Mouse (Mus musculus): ENCODE results near the gene Hoxb3. TPM values are rescaled to one million over a fixed set of nuclear protein-coding genes. Genes with fewer than 3 reads are reported as not detected.

The Hoxb3 gene
- total RNA-seq, 4 experiments from 2014 or later = not detected

DNA sequence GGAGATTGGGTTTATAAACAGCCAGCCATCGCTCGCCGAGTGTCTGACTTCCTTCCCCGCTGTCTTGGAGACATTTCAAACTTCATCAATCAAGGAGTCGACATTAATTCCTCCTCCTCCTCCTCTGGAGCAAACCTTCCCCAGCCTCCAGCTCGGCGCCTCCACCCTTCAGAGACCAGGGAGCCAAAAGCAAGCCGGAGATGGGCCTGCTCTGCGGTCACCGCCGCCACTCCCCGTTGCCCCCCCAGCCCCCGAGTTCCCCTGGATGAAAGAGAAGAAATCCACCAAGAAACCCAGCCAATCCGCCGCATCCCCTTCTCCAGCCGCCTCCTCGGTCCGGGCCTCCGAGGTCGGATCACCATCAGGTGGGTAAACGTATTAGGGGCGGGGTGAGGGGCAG lies 28.7 kb downstream of the Hoxb3 start:
- DNase-seq (ENCODE audit: low spot score in 2 of 2) = no peak

DNA sequence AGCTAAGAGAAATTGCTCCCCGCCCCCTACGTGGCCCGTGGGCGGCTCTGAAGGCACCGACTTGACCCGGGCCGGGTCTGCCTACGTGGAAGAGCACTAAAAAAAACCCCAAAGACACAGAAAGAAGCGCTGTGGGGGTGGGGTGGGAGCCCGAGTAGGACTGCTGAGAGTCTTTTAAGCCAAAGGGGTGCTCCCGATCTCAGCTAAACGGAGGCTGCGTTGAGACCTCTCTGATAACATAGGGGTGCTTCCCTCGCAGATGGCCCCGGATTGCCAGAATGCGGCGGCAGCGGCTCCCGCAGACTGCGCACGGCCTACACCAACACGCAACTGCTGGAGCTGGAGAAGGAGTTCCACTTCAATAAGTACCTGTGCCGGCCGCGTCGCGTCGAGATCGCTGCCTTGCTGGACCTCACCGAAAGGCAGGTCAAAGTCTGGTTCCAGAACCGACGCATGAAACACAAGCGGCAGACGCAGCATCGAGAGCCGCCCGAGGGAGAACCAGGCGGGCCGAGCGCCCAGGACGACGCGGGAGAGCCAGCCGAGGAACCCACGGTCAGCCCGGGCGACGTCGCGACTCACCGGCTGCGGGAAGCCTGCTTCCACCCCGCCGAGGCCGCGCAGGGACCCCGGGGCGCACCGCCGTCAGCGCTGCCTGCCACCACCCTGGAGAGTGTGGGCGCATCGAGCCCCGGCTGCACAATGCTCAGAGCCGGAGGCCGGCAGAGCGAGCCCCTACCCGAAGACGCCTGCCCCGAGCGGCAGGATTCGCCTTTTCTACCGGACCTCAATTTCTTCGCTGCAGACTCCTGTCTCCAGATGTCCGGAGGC lies 29.8 kb downstream of the Hoxb3 start:
- no peak for DNase-seq (ENCODE audit: low spot score in 2 of 2)

DNA sequence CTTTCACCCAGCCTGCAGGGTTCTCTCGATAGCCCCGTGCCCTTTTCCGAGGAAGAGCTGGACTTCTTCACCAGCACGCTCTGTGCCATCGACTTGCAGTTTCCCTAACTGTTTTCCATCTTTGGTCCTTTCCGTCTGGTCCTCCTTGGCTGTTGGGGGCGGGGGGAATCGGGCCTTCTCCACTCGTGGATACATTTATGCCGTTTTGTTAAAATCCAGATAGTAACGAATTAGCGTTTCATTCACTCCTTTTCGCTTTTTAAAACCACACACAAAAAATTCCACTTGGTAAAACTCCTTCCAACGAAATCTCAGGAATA lies 30.4 kb downstream of the Hoxb3 start:
- DNase-seq (ENCODE audit: low spot score in 2 of 2) = no peak

DNA sequence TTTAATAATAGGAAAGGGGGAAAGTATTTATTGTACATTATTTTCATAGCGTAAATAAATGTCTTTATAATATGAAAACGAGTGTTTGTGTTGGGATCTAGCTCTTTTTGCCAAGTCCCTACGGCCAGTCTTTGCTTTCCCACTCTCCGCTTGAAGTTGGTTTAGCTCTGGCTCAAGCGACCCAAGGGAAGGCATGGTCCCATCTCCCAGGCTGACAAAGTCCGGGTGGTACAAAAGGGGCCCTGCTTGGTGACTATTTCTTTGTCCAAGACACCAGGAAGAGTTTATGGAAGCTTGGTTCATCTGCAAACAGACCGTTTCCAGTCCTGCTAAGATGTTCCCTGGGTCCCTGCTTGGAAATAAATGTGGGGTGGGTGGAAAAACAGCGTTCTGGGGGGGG lies 30.8 kb downstream of the Hoxb3 start:
- DNase-seq (ENCODE audit: low spot score in 2 of 2) = no peak

DNA sequence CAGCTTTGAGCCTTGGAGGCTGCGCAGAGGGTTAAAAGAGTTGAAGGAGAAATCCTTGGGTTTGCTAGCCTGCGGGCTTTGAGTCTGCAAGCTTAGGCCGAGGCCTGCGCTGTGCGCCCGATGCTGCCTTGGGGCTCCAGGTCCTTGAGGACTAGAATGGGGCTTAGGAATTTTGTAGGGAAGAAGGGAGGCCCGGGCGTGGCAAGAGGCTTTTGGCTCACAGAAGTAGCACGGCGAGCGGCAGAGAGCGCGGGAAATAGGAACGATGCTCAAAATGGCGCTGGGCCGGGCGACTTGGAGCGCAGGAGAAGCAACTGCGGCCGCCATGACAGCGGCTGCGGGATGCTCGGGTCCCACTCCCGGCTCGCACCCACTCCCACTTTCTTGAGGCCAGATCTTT lies 31.2 kb downstream of the Hoxb3 start:
- no peak for DNase-seq (ENCODE audit: low spot score in 2 of 2)

DNA sequence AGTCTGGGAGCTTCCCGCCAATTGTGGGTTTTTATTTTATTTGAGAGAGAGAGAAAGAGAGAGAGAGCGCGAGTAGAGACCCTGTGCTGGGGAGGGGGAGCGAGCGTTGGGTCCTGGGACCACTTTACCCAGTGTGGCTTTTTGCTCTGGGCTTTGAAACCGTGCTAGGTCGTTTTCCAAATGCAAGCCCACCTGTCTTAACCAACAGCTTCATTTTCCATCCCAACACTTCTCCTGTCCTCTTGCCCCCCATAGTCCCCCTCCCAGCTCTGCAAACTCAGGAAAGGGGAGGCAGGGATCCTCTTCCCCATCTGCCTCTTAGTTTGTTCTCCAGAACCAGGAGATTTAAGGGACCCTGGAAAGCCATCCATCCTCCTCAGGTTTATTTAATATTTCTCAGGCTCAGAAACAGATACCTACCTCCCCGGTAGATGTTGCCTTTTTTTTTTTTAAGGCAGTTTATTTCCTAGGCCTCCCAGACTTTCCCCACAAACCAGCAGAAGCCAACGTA lies 31.7 kb downstream of the Hoxb3 start:
- DNase-seq (ENCODE audit: low spot score in 2 of 2) = no peak

DNA sequence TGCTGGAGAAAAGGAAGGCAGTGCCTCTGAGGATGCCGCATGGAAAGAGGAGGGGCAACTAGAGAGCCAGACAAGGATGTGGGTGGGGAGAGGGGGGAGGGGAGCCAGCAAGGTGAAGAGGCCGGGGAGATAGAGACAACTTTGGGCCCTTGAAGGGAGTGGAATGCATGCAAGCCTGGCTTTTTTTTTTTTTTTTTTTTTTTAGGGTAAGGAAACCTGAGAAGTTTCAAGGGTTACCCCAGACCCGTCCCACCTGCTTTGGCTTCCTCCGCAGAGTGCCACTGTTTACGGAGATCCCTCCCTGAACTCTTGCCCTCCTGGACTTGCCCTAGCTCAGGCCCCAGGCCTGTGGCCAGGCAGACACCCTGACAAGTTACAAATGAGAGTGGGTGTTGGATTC lies 40.7 kb downstream of the Hoxb3 start:
- DNase-seq (ENCODE audit: low spot score in 2 of 2) = no peak

DNA sequence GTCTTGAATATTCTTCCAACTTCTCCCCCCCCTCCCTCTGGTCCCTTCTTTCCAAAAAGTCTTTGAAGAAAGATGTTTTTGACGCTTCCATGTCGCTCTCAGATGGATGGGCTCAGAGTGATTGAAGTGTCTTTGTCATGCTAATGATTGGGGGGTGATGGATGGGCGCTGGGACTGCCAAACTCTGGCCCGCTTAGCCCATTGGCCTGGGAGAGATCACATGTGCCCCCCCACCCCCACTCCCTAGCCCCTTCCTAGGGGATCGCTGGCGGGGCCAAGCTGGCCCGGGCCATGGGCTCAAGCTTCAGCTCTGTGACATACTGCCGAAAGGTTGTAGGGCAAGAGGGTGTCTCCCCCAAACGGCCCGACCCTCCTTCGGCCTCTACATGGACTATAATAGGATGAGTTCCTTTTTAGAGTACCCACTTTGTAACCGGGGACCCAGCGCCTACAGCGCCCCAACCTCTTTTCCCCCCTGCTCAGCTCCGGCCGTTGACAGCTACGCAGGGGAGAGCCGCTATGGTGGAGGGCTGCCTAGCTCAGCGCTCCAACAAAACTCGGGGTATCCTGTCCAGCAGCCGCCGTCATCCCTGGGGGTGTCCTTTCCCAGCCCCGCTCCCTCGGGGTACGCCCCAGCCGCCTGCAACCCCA lies 42.4 kb downstream of the Hoxb3 start, which contains the start of gene Hoxb1:
Hoxb1 (plus strand) TSS at position 312 of the 651 bp plus-strand sequence.
- no peak for DNase-seq (ENCODE audit: low spot score in 2 of 2)

DNA sequence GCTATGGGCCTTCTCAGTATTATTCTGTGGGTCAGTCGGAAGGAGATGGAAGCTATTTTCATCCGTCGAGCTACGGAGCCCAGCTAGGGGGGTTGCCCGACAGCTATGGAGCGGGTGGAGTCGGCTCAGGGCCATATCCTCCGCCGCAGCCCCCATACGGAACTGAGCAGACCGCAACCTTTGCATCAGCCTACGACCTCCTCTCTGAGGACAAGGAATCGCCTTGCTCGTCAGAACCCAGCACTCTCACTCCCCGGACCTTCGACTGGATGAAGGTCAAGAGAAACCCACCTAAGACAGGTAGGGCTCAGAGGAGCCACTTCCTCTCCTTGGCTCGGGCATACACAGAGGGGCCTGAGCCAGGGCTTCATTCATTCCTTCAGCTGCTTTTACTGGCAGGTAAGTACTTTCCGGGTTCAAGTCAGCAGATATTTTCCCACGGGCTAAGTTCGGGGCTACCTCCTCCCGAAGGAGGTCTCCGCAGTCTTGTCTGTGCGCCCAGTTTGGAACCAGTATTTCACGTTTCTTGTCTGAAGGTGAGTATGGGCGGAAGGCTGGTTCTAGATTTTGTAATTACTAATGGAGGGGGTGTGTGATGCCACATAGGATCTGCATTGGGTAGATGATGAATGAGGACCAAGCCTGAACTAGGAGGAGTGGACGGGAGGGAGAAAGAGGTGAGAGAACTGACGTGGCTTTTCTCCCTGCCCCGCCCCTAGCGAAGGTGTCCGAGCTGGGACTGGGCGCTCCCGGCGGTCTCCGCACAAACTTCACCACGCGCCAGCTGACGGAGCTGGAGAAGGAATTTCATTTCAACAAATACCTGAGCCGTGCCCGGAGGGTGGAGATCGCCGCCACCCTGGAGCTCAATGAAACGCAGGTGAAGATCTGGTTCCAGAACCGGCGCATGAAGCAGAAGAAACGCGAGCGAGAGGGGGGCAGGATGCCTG lies 43.2 kb downstream of the Hoxb3 start:
- no peak for DNase-seq (ENCODE audit: low spot score in 2 of 2)

DNA sequence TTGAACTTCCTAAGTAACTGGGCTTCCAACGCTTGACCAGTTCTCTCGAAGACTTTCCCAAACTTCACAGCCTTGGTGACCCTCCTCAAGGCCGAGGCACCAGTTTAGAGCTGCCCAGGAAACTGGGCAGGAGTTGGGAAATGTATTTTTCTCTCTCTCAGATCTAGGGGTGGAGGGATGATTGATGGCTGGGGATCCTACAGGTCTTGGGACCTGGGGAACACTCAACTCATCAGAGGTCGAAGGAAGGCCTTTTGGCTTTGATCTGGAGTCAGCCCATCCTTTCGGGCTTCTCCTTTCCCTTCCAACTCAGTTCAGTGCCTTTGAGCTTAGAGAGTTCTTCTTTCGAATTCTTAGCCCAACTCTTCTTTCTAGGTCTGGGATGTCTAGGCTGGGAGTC lies 44.0 kb downstream of the Hoxb3 start:
- DNase-seq (ENCODE audit: low spot score in 2 of 2) = no peak

DNA sequence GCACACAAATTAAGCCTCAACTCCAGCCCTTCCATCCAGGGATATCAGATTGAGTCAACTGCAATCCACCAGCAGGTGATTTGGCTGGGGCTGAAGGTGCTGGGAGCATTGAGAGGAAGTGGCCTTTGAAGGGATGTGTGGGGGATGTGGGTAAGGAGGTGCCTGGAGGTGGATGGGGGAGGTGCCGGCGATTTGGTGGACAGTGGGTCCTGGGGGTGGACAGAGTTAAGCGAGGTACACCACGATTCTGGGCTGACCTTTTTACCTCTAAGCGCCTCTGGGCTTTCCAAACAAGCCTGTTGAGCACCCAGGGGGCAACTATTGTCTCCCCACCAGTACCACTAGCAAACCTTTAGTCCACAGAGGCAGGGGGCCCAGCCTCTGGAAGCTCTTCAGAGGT lies 45.6 kb downstream of the Hoxb3 start:
- no peak for DNase-seq (ENCODE audit: low spot score in 2 of 2)

DNA sequence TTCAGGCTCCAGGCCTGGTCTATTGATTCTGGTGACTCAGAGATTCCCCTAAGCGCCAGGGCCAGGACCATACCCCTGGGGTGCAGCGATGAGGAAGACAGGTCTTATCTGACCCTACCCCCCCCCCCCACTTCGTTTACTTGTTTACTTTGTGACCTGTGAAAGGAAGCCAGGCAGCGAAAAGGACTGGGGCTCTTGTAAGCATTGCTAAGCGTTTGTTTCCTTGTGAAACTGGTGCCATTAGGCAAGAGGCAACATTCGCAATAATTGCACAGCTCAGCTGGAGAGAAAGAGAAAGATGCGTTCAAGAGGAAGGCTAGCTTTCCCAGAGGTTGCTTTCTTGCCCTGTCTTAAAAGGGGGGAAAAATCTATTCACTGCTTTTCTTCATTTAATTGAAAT lies 46.0 kb downstream of the Hoxb3 start:
- DNase-seq (ENCODE audit: low spot score in 2 of 2) = no peak

DNA sequence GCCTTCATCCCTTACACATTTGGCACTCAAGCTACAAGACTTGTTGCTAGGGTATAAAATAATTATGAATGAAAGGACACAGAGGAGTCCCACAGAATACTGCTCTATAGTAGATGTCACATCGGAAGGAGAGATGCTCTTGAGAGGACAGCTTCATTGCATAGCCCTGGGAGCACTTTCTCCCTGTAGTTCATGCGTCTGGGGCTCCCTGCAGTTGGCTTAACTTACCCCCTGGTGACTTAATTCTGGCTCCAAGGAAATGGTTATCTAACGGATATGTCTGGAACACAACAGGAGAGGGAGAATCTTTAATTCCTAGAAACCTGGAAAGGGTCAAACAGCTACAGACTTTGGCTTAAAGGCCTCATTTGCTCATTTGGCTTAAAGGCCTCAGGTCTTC lies 48.6 kb downstream of the Hoxb3 start:
- DNase-seq (ENCODE audit: low spot score in 2 of 2) = no peak

DNA sequence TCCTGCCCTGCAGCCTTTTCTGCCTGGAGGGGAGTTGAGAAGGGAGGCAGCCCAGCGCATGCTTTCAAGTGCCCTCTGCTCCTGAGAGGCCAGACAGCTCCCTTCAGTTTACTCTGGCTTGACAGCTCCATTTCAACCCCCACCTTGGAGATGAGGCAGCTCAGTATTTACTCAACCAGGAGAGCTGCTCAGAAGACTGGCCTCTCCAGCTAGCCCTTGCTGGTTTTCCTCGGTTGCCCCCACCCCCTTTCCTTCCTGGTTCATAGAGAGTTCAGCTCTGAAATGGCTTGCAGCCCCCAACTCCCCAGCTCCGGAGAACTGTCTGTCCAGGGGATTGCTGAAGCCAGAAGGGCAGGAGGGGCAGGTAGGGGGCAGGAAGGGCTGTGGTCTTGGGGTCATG lies 49.4 kb downstream of the Hoxb3 start:
- no peak for DNase-seq (ENCODE audit: low spot score in 2 of 2)

DNA sequence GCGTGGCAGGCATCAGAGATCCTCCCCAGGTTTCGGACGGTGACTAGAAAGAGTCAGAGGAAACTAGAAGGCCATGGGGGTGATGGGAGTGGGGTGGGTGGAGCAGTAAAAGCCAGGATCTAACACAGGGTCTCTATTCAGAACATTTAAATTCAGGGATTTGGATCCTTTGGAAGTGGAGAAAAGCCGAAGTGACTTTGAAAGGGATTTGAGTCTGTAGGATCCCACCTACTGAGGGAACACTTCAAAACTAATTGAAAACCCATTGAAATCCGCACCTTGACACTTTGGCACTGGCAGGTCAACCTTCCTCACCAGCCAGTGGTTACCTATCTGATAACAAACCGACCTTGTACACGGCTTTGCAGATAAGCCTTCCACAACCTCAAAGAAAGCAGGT lies 51.7 kb downstream of the Hoxb3 start:
- DNase-seq (ENCODE audit: low spot score in 2 of 2) = no peak

DNA sequence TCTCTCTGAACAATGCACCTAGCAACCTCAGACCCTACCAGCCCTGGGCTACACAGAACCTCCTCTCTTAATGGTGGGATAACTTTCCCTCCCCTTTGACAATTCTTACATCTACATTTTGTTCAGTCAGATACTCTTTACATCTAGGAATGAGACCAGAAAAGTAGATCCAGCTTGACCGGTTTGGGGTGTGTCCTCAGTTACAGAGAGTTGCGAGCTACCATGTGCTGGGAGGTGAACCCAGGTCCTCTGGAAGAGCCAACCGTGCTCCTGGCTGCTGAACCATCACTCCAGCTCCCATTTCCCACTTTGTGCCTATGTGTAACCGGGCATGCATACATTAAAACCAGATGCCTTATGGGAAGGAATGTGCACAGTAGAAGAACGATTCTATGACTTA lies 60.3 kb downstream of the Hoxb3 start:
- DNase-seq (ENCODE audit: low spot score in 2 of 2) = no peak

DNA sequence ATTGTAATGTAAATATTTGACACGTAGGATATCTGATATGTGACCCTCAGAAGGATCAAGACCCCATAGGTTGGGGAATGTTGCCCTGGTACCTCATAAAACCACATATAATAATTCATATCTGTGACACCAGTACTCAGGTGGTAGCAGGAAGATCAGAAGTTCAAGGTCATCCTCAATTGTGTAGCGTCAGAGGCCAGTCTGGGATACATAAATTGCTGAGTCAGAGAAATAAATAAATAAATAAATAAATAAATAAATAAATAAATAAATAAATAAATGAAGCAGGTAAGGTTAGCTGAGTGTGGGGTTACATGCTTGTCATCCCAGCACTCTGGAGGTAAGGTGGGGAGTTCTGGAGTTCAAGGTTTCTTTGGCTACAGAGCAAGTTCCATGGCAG lies 64.5 kb downstream of the Hoxb3 start:
- DNase-seq (ENCODE audit: low spot score in 2 of 2) = no peak

DNA sequence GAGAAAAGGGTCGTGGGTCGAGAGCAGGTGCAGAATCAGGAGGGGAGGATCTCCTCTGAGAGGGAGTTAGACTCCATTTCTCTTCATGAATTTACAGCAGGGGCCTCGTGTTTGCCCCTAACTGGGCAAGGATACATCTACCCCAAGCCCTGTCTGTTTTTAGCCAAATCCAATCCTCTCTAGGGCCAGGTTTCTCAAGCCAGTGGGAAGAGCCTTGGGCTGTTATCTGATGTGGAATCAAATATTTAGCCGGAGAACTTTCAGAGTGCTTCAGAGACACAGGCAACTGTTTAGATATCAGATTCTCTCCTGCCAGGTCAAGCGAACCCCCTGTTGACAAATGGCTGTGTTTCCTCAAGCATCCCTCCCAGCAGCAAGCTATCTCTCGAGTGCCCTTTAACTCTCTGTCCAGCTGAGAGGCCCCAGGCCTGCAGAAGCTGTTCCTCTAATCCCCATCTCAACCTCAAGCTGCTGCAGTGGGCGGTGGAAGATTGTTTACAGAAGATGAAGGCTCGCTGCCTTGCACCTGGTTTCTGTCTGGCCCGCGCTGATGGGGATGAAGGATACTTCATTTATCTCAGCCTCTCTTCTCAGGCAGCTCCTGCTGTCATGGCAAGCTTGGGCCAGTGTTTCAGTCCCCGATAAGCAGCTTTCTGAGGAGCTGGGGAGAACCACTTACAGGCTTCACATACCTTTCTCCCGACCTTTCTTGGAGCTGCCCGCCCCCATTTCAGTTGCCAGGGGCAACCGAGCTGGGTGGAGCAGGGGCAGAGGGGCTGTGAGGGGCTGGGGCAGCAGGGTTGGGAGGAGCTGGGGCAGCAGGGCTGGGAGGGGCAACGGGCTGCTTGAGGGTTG lies 73.9 kb downstream of the Hoxb3 start:
- no peak for DNase-seq (ENCODE audit: low spot score in 2 of 2)
